Mouse (Mus musculus) ES-Bruce4 (cell line): ENCODE data around the gene Bcl9.

Experiments
- CTCF ChIP-seq: IDR thresholded peaks from one replicate; pipeline ENCODE4 v1.8.1; 2011; ENCODE audit warnings: low read depth, low read length
- POLR2A ChIP-seq: IDR thresholded peaks from one replicate; pipeline ENCODE4 v1.8.1; 2011; ENCODE audit warnings: low read length; ENCODE audit not compliant: insufficient read depth

- no peak for TF ChIP-seq CTCF
- TF ChIP-seq POLR2A = no peak
These were observed 2.2 kb upstream of the Bcl9 start for GRCm38 (mm10) chr3:97299885-97300284.
